Mouse (Mus musculus) Patski (cell line): ENCODE data around the gene Ptpn5. TPM values are rescaled to one million over a fixed set of nuclear protein-coding genes. Genes with fewer than 3 reads are reported as not detected.
A peak's percentile ranks its signal among the peaks of the same experiment; 100 is the strongest.

Source experiments
- ATAC-seq: fragments of 100-300 bp; one replicate; pipeline ENCODE4 v1.8.0; 2021
- CTCF ChIA-PET: fragments of 350-600 bp; sonication (Branson Sonifier 250); formaldehyde crosslinking; loops from one replicate; lab custom pipeline; 2022; ENCODE audit warnings: inconsistent platforms; lab: Charles Lee
- POLR2A ChIA-PET: fragments of 350-600 bp; sonication (Branson Sonifier 250); formaldehyde crosslinking; loops from one replicate; lab custom pipeline; 2022; ENCODE audit warnings: antibody characterized with exemption, inconsistent platforms; lab: Charles Lee
- DNase-seq: peaks from one replicate; pipeline ENCODE4 v3.0.0-alpha.2; 2011; ENCODE audit warnings: low read depth, low spot score
- H3K27me3 ChIP-seq: fragments of 371-371 bp; one replicate; pipeline ENCODE4 v1.5.1; 2021
- CTCF ChIP-seq: fragments of 100-300 bp; IDR thresholded peaks from one replicate; pipeline ENCODE4 v1.5.1; 2021
- in situ Hi-C: fragments of 300-500 bp; cut with MboI; formaldehyde crosslinking; loops from 3 replicates; pipeline ENCODE4 v1.11.1; 2018; ENCODE audit warnings: low pct_unique_long_range_greater_than_20kb, mixed read lengths
- polyA plus RNA-seq: library from polyadenylated mRNA; unstranded; gene quantifications from one replicate; pipeline ENCODE4 v1.2.3, GENCODE M21; 2021

Ptpn5 gene
- polyA plus RNA-seq, 1 experiment from 2014 or later, result 0.18 TPM

DNA sequence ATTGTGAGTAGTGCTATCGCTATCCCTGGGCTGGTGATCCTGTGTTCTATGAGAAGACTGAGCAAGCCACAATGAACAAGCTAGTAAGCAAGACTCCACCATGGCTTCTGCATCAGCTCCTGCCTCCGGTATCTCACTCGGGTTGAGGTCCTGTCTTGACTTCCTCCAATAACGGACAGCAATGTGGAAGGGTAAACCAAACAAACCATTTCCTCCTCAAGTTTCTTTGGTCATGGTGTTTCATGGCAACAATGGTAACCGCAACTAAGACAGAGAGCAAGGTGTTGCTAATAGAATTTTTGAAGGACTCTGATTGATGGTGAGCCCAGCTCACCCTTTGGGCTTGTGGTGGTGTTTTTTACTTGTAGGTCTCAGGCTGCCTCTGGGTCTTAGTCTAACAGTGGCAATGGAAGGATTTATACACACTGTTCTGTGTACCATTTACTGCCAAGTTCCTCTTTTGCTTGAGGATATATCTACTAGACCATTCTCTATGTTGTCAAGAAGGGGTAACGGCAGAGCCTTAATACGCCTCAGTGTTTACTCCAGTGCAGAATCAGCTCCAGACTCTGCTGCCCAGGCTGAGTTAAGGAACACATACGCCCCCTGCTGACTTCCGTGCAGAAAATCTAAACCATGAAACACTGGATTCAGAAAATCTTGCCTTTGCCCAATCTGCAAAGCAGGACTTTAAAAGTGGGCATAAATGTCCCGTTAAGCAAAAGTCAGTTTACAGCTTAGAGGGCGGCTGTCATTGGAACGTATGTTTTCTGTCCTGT is 12.7 kb upstream of the Ptpn5 start:
- no peaks in the 10 kb centered on the region for H3K27me3 ChIP-seq
- ATAC-seq, result no peak
- CTCF ChIA-PET, result interaction anchor here (0.7 to 2.4 kb wide), 6 partner anchors 11 to 123 kb away, joined by 3 to 6 read pairs (median 3); partner anchors contain the start of gene Ptpn5
- peak; percentile 77 for TF ChIP-seq CTCF
- no peak for DNase-seq
- POLR2A ChIA-PET, result no interaction called here
- in situ Hi-C loops, result loop anchor here (5.0 kb wide), 3 partner anchors 64 to 184 kb away; no protein-coding TSS in a partner anchor

DNA sequence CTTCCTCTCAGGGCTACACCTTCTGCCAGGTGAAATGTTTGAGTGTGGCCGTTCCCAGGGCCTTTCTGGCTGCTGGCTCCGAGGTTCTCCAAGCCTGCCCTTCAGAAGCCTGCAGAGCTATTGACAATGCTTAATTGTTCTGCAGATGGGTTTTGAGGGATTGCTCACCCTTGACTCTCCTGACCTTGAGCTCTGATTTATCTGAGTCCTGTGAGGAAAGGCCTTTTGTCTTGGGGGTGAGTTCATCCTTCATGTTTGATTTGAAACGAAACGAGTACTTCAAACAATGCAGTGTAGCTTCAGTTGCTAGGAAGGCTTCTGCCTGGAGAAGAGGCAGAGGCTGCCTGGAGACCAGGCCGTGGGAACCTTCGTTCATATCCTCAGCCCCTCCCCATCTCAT is 10.8 kb upstream of the Ptpn5 start:
- in situ Hi-C loops, result no loop called here
- DNase-seq, result no peak
- no peak for TF ChIP-seq CTCF
- ATAC-seq, result no peak
- H3K27me3 ChIP-seq, result no peaks in the 10 kb centered on the region
- ChIA-PET POLR2A (no interaction called here), CTCF (interaction anchor here (1.7 kb wide), 1 partner anchor 121 kb away, joined by 6 read pairs; no protein-coding TSS in a partner anchor)

DNA sequence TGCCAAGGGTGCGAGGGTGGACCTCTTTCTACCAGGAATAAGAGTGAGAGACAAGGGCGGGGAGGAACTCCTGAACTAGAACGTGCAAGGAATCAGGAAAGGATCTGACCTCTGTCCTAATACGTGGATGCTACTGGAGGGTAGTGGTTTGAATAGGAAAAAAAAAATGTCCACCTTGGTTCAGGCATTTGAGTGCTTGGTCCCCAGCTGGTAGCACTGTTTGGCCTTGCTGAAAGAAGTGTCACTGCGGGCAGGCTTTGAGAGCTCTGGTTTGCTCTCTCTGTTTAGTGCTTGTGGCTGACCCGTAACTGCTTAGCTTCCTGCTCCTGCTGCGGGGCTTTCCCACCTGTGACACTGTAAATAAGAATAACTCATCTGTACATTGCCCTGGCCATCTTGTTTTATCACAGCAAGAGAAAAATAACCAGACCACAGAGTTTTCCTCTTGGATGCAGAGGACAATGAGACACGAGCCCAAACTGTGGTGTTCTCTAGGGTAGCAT is 6.4 kb upstream of the Ptpn5 start:
- no peak for ATAC-seq
- no peak for DNase-seq
- in situ Hi-C loops, result no loop called here
- TF ChIP-seq CTCF, result no peak
- CTCF ChIA-PET, result no interaction called here
- H3K27me3 ChIP-seq, result no peaks in the 10 kb centered on the region
- POLR2A ChIA-PET, result no interaction called here

GRCm38 (mm10) chr7:47134570-47134969 is 1.1 kb upstream of the Ptpn5 start:
- in situ Hi-C loops, result no loop called here
- CTCF ChIA-PET, result interaction anchor here (1.0 to 1.3 kb wide), 4 partner anchors 10 to 21 kb away, joined by 3 to 4 read pairs (median 3); no protein-coding TSS in a partner anchor
- no peak for DNase-seq
- POLR2A ChIA-PET, result no interaction called here
- TF ChIP-seq CTCF, result no peak
- H3K27me3 ChIP-seq, result peaks cover 23% of the 10 kb centered on the region
- ATAC-seq, result no peak

DNA sequence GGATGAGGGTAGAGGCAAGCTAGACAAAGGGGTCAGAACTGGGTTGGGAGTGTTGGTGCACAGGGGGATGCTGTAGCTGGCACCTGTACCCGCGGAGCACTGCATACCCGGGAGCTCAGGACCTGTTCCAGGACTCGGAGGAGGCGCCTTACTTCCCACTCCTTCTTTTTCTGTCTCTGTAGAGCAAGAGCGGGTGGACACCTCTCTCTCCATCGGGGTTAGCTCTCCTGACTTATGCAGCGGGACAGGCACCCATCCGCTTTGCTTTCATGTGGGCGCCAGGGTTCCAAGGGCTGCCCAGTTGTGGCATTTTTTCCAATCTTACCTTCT is 588 bp downstream of the Ptpn5 start:
- peaks cover 23% of the 10 kb centered on the region for H3K27me3 ChIP-seq
- DNase-seq (no peak), ATAC-seq (no peak)
- in situ Hi-C loops, result no loop called here
- CTCF ChIA-PET, result interaction anchor here (1.5 kb wide), 1 partner anchor 17 kb away, joined by 3 read pairs; no protein-coding TSS in a partner anchor
- no peak for TF ChIP-seq CTCF
- POLR2A ChIA-PET, result no interaction called here

GRCm38 (mm10) chr7:47132180-47132930 is 1.1 kb downstream of the Ptpn5 start:
- H3K27me3 ChIP-seq, result peaks cover 23% of the 10 kb centered on the region
- in situ Hi-C loops, result no loop called here
- POLR2A ChIA-PET, result no interaction called here
- no peak for DNase-seq
- no peak for TF ChIP-seq CTCF
- ATAC-seq, result no peak
- CTCF ChIA-PET, result interaction anchor here (1.5 kb wide), 2 partner anchors 11 to 16 kb away, joined by 3 read pairs; no protein-coding TSS in a partner anchor

- in situ Hi-C loops, result no loop called here
- no peak for DNase-seq
- ChIA-PET CTCF (interaction anchor here (1.5 kb wide), 2 partner anchors 11 to 16 kb away, joined by 3 read pairs; no protein-coding TSS in a partner anchor), POLR2A (no interaction called here)
- no peak for ATAC-seq
- peaks cover 23% of the 10 kb centered on the region for H3K27me3 ChIP-seq
- TF ChIP-seq CTCF, result no peak
These were observed 1.7 kb downstream of the Ptpn5 start for GRCm38 (mm10) chr7:47131840-47132179.

DNA sequence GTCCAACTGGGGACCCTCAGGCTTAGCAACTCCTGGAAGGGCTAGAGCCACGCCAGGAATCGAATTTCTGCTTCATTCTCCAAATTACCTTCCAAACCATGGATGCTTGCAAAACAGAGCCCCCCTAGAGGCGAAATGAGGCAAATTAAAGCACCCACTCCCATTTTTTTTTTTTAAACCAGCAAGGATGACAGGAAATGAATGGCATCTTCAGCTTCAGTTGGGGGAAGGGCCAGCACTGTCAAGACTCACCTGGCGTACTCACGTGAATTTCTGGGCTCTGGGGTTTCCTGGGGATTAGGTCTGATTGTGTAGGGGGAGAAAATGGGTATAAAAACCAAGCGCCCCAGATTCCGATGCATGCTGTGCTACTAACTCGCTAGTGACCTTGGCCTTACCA is 2.2 kb downstream of the Ptpn5 start:
- POLR2A ChIA-PET, result no interaction called here
- peaks cover 23% of the 10 kb centered on the region for H3K27me3 ChIP-seq
- TF ChIP-seq CTCF, result no peak
- no peak for DNase-seq
- no peak for ATAC-seq
- CTCF ChIA-PET, result interaction anchor here (1.5 kb wide), 1 partner anchor 10 kb away, joined by 3 read pairs; no protein-coding TSS in a partner anchor
- in situ Hi-C loops, result no loop called here

DNA sequence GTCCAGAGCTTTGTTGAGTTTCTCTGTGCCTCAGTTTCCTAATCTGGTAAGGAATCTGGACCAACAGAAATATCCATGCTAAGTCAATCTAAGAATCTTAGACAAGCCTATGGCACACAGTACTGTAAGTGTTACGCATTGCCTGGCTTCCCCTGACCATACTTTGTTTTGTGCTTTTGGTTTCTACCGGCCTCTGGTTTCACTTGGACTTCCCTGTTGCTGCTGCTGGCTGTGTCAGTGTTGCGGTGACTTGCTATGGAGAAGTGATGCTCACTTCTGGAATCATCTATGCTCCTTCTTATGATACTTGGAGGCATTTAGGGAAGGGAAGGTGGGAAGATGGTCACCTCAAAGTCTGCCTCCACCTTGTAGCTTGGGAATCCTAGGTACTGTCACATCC is 11.5 kb downstream of the Ptpn5 start:
- no peak for TF ChIP-seq CTCF
- in situ Hi-C loops, result no loop called here
- ChIA-PET CTCF (no interaction called here), POLR2A (no interaction called here)
- peaks cover 10% of the 10 kb centered on the region for H3K27me3 ChIP-seq
- DNase-seq, result no peak
- no peak for ATAC-seq

DNA sequence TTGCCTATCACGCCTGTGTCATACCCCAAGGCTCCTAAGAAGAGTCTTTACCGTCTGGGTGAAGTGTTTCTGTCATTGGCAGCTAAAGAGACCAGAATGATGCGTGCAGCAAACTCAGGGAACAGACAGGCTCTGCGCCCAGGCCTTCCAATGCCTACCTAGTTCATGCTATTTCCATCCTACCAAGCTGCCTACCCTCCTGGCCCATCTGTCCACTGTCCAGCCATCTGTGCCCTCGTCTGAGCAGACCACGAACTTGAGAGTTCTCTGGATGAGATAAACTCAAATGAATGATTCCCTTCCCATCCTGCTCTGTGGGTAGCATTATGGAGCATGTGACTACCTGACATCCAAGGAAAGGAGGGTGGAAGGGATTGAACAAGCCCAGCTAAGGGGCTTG is 16.8 kb downstream of the Ptpn5 start:
- ChIA-PET CTCF (interaction anchor here (0.9 kb wide), 1 partner anchor 26 kb away, joined by 3 read pairs; no protein-coding TSS in a partner anchor), POLR2A (interaction anchor here (0.6 kb wide), 1 partner anchor 65 kb away, joined by 4 read pairs; no protein-coding TSS in a partner anchor)
- ATAC-seq, result no peak
- no peak for TF ChIP-seq CTCF
- in situ Hi-C loops, result no loop called here
- DNase-seq, result no peak
- peaks cover 5% of the 10 kb centered on the region for H3K27me3 ChIP-seq
